Mouse (Mus musculus) midbrain, embryonic 10.5 days (tissue): ENCODE measurements around the gene Hook2. TPM values are rescaled to one million over a fixed set of nuclear protein-coding genes. Genes with fewer than 3 reads are reported as not detected.

Experiments used
- DNase-seq: peaks from one replicate; pipeline ENCODE4 v3.0.0-alpha.2; 2017; ENCODE audit warnings: low spot score
- H3K27ac ChIP-seq: fragments of 300-500 bp; sonication (generic); replicated peaks from 2 replicates; pipeline ENCODE4 v1.5.1; 2016; ENCODE audit warnings: mild to moderate bottlenecking
- H3K27me3 ChIP-seq: fragments of 300-500 bp; sonication (generic); 2 replicates; pipeline ENCODE4 v1.6.1; 2016; ENCODE audit warnings: low read depth, mild to moderate bottlenecking; ENCODE audit not compliant: poor library complexity, severe bottlenecking
- H3K36me3 ChIP-seq: fragments of 300-500 bp; sonication (generic); 2 replicates; pipeline ENCODE4 v1.6.1; 2016; ENCODE audit warnings: mild to moderate bottlenecking, moderate library complexity
- H3K4me1 ChIP-seq: fragments of 300-500 bp; sonication (generic); 2 replicates; pipeline ENCODE4 v1.6.1; 2016
- H3K4me3 ChIP-seq: fragments of 300-500 bp; sonication (generic); 2 replicates; pipeline ENCODE4 v1.5.1; 2016; ENCODE audit warnings: mild to moderate bottlenecking, moderate library complexity
- H3K9me3 ChIP-seq: fragments of 300-500 bp; sonication (generic); replicated peaks from 2 replicates; pipeline ENCODE4 v1.6.1; 2016; ENCODE audit warnings: mild to moderate bottlenecking
- WGBS: fragments of 180-500 bp; shearing (Covaris S2); methylation state at CpG from one replicate; pipeline ENCODE4 v1.1.7; 2016; 5-methylcytosine and 5-hydroxymethylcytosine counted together
- polyA plus RNA-seq: library from polyadenylated mRNA; unstranded; fragments of >200 nt; fragmentation: Nextera tagmentation; extraction: Ambion mirVana; gene quantifications from 2 replicates; pipeline ENCODE4 v1.2.1, GENCODE M21; 2016

The Hook2 gene
- polyA plus RNA-seq, 1 experiment from 2014 or later: 18.2 TPM

DNA sequence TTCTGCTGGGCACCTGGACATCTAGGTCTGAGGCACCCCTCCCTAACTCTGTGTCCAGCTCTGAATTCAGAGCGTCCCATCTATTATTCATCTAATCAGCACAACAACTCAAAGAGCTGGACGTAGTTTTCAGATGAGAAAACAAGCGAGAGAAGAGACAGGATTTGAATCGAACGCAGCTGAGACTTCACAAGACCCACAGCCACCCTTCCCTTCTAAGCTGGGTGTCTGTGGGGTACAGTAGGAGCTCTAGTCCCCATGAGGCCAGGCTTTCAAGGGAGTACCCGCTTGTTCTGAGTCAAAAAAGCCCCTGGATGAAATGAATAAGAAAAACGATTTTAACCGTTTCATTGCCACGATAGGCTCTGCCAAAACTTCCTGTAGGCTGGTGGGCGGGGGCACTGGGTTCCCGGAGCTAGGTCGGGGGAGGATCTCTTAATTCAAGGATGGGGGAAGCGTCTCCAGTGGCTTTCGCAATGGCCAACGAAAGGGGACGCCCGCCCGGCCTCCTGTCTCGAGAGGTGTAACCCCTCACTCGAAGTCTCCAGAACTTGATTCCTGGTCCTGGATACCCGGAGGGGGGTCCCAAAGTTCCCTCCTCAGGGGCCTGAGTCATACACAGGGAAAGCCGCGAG is 5.2 kb upstream of the Hook2 start:
- no peaks in the 10 kb centered on the region for H3K36me3 ChIP-seq
- peak overlapping the region; percentile 83 for H3K27ac ChIP-seq
- peaks cover 45% of the 10 kb centered on the region for H3K4me1 ChIP-seq
- WGBS: 1% methylated on average over 23 of the region's 23 CpGs
- no peak for DNase-seq
- H3K4me3 ChIP-seq: peak overlapping the region; percentile 68
- H3K9me3 ChIP-seq: no peaks in the 10 kb centered on the region
- peaks cover 84% of the 10 kb centered on the region for H3K27me3 ChIP-seq

DNA sequence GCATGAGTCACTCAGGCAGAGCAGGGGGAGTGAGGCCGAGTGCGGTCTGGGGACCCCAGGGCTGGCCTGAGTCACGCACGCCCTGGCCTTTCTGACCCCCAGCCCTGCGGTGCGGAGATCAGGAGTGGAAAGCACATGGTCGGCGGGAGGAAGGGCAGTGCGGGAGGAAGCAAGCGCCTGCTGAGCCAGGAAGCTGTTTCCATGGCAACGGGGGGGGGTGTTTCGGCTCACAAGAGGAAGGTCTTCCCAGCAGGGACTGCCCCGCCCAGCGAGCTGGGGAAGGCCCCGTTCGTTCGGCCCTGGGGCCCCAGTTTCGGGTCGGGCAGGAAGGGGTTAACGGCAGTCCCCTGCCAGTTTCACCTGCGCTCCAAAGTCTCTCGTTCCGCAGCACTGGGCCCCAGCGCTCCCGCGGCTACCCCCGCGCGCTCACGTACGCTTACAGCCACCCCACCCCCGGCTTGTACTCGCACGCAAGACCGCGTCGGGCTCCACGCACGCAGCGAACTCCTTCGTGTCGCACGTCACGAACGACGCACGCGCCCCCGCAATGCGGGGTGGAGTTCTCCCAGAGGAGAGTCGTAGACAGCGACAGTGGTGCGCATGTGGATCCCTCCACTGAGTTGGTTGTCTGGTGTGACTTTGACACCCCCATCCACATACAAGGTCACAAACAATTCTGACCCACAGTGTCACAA is 4.6 kb upstream of the Hook2 start:
- H3K27ac ChIP-seq: peak overlapping the region; percentile 83
- H3K27me3 ChIP-seq: peaks cover 78% of the 10 kb centered on the region
- no peaks in the 10 kb centered on the region for H3K9me3 ChIP-seq
- no peaks in the 10 kb centered on the region for H3K36me3 ChIP-seq
- DNase-seq: peak; percentile 84
- under 1% methylated on average over 53 of the region's 53 CpGs for WGBS
- peak overlapping the region; percentile 68 for H3K4me3 ChIP-seq
- peaks cover 45% of the 10 kb centered on the region for H3K4me1 ChIP-seq

DNA sequence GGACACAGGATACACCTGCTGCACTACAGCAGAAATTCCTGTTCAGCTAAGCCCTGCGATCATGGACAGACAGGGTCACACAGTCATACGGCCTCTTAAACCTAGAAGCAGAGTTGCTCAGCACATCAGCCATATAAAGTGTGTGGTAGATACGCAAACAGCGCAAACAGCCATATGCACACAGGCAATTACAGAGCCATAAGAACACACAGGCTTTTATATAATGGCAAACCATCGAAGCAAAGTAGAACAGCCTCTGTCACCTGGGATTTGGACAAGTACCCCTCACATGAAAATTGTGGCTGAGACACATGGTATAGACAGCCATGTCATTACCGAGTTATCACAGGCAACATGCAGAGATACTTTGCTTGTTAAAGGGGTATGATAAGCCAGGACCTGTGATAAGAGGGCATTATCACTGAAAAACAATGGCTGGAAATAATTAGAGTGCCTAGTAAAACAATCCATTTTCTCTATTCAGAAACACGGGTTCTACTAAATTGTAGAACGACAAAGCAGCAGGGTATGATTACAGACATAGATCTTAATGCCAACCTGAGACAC is 3.9 kb upstream of the Hook2 start:
- Histone ChIP-seq H3K9me3 (no peaks in the 10 kb centered on the region), H3K4me3 (peak overlapping the region; percentile 68), H3K36me3 (no peaks in the 10 kb centered on the region), H3K27ac (peak overlapping the region; percentile 83), H3K27me3 (peaks cover 76% of the 10 kb centered on the region), H3K4me1 (peaks cover 47% of the 10 kb centered on the region)
- WGBS: 45% methylated on average over 8 of the region's 8 CpGs
- DNase-seq: no peak

DNA sequence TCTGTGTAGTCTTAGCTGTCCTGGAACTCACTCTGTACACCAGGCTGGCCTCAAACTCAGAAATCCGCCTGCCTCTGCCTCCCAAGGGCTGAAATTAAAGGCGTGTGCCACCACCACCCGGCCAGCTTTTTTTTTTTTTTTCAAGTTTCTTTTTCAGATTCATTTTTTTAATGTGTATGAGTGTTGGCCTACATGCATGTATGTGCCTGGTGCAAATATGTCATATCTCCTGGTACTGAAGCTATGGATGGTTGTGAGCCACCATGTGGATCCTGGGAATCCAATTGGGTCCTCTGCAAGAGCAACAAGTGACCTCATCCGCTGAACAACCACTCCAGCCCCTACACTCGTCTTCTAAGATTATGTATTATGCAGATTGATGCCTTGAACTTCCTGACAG is 3.0 kb upstream of the Hook2 start:
- Histone ChIP-seq H3K36me3 (no peaks in the 10 kb centered on the region), H3K27me3 (peaks cover 71% of the 10 kb centered on the region), H3K9me3 (no peaks in the 10 kb centered on the region), H3K4me3 (no peak overlapping the region), H3K4me1 (peaks cover 47% of the 10 kb centered on the region), H3K27ac (no peak overlapping the region)
- no peak for DNase-seq
- 86% methylated on average over 5 of the region's 5 CpGs for WGBS

DNA sequence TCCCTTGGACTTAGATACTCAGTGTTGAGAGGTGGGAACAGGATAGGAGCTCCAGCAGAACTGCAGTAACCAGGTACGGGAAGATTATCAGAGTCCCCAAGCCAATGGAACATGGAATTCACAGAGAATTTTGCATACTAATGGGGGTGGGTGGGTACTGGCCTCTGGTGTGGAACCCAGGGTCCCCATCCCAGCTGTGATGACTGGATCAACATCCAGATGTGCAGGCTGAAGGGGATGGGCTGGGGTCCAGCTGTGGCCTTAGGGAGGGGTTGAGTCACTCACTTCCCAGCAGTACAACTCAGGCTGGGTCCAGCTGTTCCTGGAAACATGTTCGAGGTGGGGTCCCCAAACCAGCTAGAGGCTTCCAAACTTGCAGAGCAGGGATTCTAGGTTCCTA is 2.5 kb upstream of the Hook2 start:
- 80% methylated on average over 2 of the region's 2 CpGs for WGBS

DNA sequence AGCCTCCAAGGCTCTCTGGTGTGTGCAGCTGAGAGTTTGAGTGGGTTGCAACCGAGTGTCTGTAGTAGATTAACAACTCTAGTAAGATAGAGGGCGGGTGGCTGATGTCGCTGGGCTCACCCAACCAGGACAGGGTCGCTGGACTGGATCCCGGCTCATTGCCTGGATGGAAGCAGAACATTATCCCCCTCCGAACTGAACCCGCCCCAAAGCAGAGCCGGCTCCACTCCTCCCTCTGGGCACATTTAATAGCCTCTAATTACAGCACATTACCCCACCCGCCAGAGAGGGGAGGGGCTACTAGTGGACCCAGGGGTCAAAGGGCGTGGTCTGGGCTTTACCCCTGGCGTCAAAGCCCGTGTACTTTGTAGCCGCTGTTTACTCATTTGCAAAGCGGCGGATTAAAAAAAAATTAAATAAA is 1.1 kb upstream of the Hook2 start:
- Histone ChIP-seq H3K27me3 (peaks cover 60% of the 10 kb centered on the region), H3K4me3 (peak overlapping the region; percentile 72), H3K36me3 (no peaks in the 10 kb centered on the region), H3K27ac (no peak overlapping the region), H3K4me1 (peaks cover 45% of the 10 kb centered on the region), H3K9me3 (no peaks in the 10 kb centered on the region)
- no peak for DNase-seq
- WGBS: 16% methylated on average over 15 of the region's 15 CpGs

More for the DNA sequence above, 2.5 kb upstream of the Hook2 start:
- Histone ChIP-seq H3K9me3 (no peaks in the 10 kb centered on the region), H3K27ac (no peak overlapping the region), H3K4me3 (no peak overlapping the region), H3K36me3 (no peaks in the 10 kb centered on the region), H3K4me1 (peaks cover 47% of the 10 kb centered on the region), H3K27me3 (peaks cover 69% of the 10 kb centered on the region)
- no peak for DNase-seq

DNA sequence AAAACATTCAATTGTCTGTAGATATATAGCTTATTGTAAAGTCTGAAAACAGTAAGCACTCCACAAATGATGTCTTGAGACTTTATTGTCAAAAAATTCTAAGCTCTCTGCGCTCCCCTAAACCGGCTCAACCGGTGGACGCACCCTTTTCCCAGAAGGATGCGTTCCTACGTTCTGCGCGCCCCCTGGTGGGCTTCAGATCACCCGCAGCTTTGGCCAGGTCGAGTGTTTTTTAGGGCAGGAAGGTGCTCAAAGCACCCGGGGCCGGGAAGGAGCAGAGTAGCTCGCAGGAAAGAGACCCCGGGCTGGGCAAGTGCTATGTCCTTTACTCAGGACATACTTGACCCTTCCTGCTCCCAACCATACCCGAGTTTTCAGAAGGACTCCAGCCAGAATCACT is 593 bp upstream of the Hook2 start:
- H3K36me3 ChIP-seq: no peaks in the 10 kb centered on the region
- WGBS: under 1% methylated on average over 15 of the region's 15 CpGs
- DNase-seq: peak; percentile 90
- no peaks in the 10 kb centered on the region for H3K9me3 ChIP-seq
- peaks cover 40% of the 10 kb centered on the region for H3K4me1 ChIP-seq
- H3K4me3 ChIP-seq: peak overlapping the region; percentile 72
- H3K27me3 ChIP-seq: peaks cover 60% of the 10 kb centered on the region
- H3K27ac ChIP-seq: peak overlapping the region; percentile 88

DNA sequence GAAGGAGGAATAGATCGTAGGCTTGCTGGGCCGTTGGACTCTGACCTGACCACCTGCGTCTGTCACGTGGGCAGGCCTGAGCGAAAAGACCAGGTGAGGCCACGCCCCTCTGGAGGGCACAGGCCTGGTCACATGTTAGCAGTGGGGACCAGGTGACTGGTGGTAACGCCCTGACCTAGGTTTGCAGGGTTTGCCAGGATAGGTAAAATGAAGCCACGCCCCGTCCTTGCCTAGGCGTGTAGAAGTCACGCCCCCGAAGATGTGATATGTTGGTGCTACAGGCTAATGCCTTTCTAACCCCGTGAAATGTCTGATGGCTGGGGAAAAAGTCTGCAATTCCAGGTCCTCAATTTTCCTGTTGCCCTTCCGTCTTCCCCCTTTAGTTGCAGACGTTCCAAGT is 433 bp downstream of the Hook2 start:
- peaks cover 34% of the 10 kb centered on the region for H3K4me1 ChIP-seq
- H3K9me3 ChIP-seq: no peaks in the 10 kb centered on the region
- peaks cover 64% of the 10 kb centered on the region for H3K27me3 ChIP-seq
- no peaks in the 10 kb centered on the region for H3K36me3 ChIP-seq
- H3K4me3 ChIP-seq: peak overlapping the region; percentile 72
- H3K27ac ChIP-seq: peak overlapping the region; percentile 88
- WGBS: 2% methylated on average over 15 of the region's 15 CpGs
- DNase-seq: no peak

DNA sequence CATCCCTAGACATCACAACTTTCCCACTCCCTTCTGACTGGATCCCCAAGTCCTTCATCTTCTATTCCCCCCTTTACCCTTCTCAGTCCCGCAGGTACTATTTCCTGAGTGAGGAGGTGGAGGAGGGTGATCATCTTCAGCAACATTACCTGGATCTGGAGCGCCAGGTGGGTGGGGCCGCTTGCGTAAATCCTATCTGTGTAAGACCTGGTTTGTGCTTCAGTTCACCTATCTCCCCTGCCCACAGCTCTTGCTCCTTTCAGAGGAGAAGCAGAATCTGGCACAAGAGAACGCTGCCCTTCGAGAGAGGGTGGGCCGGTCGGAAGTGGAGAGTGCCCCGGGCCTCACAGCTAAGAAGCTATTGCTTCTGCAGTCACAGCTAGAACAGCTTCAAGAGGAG is 4.0 kb downstream of the Hook2 start:
- Histone ChIP-seq H3K27me3 (peaks cover 49% of the 10 kb centered on the region), H3K36me3 (no peaks in the 10 kb centered on the region), H3K4me3 (no peak overlapping the region), H3K27ac (no peak overlapping the region), H3K4me1 (peaks cover 37% of the 10 kb centered on the region), H3K9me3 (no peaks in the 10 kb centered on the region)
- no peak for DNase-seq
- WGBS: 96% methylated on average over 9 of the region's 9 CpGs

DNA sequence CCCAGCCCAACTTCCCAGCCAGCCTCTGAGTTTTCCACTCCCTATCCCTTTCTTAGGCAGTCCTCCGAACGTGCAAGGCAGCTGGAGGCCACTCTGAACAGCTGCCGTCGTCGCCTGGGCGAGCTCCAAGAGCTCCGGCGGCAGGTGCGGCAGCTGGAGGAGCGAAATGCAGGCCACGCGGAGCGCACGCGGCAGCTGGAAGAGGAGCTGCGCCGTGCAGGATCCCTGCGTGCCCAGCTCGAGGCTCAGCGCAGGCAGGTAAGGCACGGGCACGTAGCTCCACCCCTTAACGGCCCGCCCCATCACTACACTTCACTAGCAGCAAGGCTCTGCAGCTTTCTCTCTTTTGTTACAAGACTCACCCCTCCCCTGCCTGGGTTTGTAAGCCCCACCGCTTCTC is 5.3 kb downstream of the Hook2 start:
- H3K4me1 ChIP-seq: peaks cover 26% of the 10 kb centered on the region
- no peak overlapping the region for H3K27ac ChIP-seq
- no peak for DNase-seq
- H3K9me3 ChIP-seq: no peaks in the 10 kb centered on the region
- no peaks in the 10 kb centered on the region for H3K36me3 ChIP-seq
- peak overlapping the region; percentile 2; the same call in 1 of the 2 replicates for H3K4me3 ChIP-seq
- WGBS: 26% methylated on average over 25 of the region's 25 CpGs
- H3K27me3 ChIP-seq: peaks cover 49% of the 10 kb centered on the region

DNA sequence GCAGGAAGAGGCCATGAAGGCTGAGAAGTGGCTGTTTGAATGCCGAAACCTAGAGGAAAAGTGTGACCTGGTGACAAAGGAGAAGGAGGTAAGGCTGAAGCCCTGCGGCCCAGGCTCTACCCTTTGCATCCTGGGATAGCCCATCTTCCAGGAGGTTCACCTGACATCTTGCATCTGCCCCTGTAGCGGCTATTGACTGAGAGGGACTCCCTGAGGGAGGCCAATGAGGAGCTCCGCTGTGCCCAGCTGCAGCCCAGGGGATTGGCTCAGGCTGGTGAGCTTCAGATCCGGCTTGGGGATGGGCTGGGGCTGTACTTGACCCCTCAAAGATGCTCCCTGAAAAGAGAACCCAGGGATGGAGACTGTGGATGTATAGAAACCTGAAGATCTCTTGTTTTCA is 6.6 kb downstream of the Hook2 start:
- WGBS: 64% methylated on average over 5 of the region's 5 CpGs
- Histone ChIP-seq H3K27ac (no peak overlapping the region), H3K36me3 (no peaks in the 10 kb centered on the region), H3K9me3 (no peaks in the 10 kb centered on the region), H3K27me3 (peaks cover 41% of the 10 kb centered on the region), H3K4me3 (no peak overlapping the region), H3K4me1 (peaks cover 19% of the 10 kb centered on the region)
- no peak for DNase-seq

DNA sequence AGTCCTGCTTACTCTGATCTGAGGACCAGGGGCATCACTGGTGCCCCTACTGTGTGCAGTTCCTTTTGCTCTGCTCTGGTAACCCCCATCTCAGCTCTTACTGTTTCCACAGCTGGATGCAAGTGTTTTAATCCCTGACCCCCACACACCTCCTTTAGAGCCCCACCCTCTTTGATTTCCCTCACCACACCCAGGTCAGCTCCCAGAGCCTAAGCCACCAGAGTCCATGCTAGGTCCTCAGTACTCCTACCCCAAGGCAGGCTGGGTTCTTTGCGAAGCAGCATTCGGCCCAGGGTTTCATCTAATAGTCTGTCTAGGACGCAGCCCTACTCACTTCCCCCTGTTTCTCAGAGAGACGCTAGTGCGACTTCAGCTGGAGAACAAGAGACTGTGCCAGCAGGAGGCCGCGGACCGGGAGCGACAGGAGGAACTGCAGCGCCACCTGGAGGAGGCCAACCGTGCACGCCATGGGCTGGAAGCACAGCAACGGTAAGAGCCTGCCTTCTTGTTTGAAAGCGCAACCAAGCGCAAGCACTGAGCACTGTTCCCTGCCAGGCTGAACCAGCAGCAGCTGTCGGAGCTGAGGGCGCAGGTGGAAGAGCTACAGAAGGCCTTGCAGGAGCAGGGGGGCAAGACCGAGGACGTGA is 7.4 kb downstream of the Hook2 start:
- H3K9me3 ChIP-seq: no peaks in the 10 kb centered on the region
- peak overlapping the region; percentile 77 for H3K27ac ChIP-seq
- peaks cover 19% of the 10 kb centered on the region for H3K4me1 ChIP-seq
- peak overlapping the region; percentile 41 for H3K4me3 ChIP-seq
- H3K36me3 ChIP-seq: no peaks in the 10 kb centered on the region
- H3K27me3 ChIP-seq: peaks cover 37% of the 10 kb centered on the region
- WGBS: 4% methylated on average over 19 of the region's 19 CpGs
- peak; percentile 90 for DNase-seq

DNA sequence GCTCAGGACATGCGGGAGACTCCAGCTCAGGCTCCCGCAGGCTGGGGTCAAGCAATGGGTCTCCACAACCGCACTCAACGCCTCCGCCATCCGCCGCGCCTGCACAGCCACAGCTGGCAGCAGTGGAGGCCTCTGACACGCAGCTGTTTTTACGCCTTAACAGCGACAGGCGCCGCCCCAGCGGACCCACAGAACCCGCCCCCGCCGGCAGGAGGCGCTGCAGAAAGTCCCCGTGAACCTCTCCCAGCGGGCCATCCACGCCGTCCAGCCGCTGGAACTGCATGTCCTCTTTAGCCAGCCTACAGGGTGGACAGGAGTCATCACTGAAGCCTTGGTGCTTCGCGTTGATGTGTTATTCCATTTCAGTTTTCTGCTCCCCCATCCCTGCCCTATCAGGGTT is 17.3 kb downstream of the Hook2 start:
- no peak overlapping the region for H3K27ac ChIP-seq
- DNase-seq: no peak
- peaks cover 4% of the 10 kb centered on the region for H3K4me1 ChIP-seq
- 14% methylated on average over 25 of the region's 25 CpGs for WGBS
- no peaks in the 10 kb centered on the region for H3K36me3 ChIP-seq
- H3K9me3 ChIP-seq: no peaks in the 10 kb centered on the region
- no peak overlapping the region for H3K4me3 ChIP-seq
- H3K27me3 ChIP-seq: peaks cover 54% of the 10 kb centered on the region
